Mouse (Mus musculus) G1E (cell line): ENCODE data around the gene Hdac4.

Experiments used
- CTCF ChIP-seq: IDR thresholded peaks from 2 replicates; pipeline ENCODE4 v1.5.1; 2012; ENCODE audit warnings: low read depth, low read length, inconsistent platforms, mixed read lengths
- TAL1 ChIP-seq: conservative IDR thresholded peaks from 2 replicates; pipeline ENCODE4 v1.6.1; 2012; ENCODE audit warnings: low read depth, low read length, inconsistent platforms, mixed read lengths

DNA sequence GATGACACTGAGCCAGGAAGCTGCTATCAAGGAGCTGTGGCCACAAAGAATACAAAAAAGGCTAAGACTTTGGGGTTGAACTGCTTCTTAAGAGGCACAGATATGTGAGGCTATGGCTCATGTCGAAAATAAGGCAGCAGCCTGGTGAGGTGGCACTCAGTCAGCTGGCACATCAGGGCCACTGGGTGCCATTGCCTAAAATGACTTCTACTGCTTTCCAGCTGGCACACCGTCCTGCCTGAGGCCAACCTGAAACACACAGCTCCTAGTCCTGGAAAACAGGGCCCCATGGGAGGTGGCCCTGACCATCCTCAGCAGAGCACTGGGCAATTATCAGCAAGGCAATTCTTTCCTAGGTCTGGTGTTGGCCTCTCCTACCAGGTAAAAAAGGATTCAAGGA is 167.3 kb downstream of the Hdac4 start:
- TF ChIP-seq CTCF (no peak), TAL1 (no peak)
